Mouse (Mus musculus) midbrain, embryonic 16.5 days (tissue): ENCODE results near the gene Lrrc30. TPM values are rescaled to one million over a fixed set of nuclear protein-coding genes. Genes with fewer than 3 reads are reported as not detected.

ENCODE experiments used
- polyA plus RNA-seq: library from polyadenylated mRNA; unstranded; fragments of >200 nt; fragmentation: Nextera tagmentation; extraction: Ambion mirVana; gene quantifications from 2 replicates; pipeline ENCODE4 v1.2.1, GENCODE M21; 2015

Gene Lrrc30
- polyA plus RNA-seq, 1 experiment from 2014 or later: not detected

Other genes with a start within 250 kb of the Lrrc30 start
- 5.4 and 5.6 TPM in 2 replicates for gene Lama1, start 64.5 kb upstream of the Lrrc30 start, polyA plus RNA-seq